Mouse (Mus musculus) E14TG2a.4 (cell line): ENCODE measurements around the gene Fev.

Experiments used
- H3K27me3 ChIP-seq: 2 replicates; pipeline ENCODE4 v1.6.1; 2014; ENCODE audit warnings: low read length, control low read depth; ENCODE audit not compliant: insufficient read depth
- H3K36me3 ChIP-seq: 2 replicates; pipeline ENCODE4 v1.6.1; 2014; ENCODE audit warnings: low read length, control low read depth; ENCODE audit not compliant: insufficient read depth
- H3K4me1 ChIP-seq: replicated peaks from 2 replicates; pipeline ENCODE4 v1.6.1; 2014; ENCODE audit warnings: low read depth, low read length, control low read depth
- H3K4me3 ChIP-seq: replicated peaks from 2 replicates; pipeline ENCODE4 v1.5.1; 2014; ENCODE audit warnings: mild to moderate bottlenecking, low read length
- H3K9me3 ChIP-seq: 2 replicates; pipeline ENCODE4 v1.6.1; 2014; ENCODE audit warnings: low read length, control low read depth
- CTCF ChIP-seq: conservative IDR thresholded peaks from 2 replicates; pipeline ENCODE4 v1.5.1; 2014; ENCODE audit warnings: low read length
- NANOG ChIP-seq: IDR thresholded peaks from 2 replicates; pipeline ENCODE4 v1.6.1; 2014; ENCODE audit warnings: borderline replicate concordance, low read length, mixed read lengths
- POU5F1 ChIP-seq: IDR thresholded peaks from 2 replicates; pipeline ENCODE4 v1.6.1; 2014; ENCODE audit warnings: low read length, borderline replicate concordance

The Fev gene

GRCm38 (mm10) chr1:74885369-74886042 is at the start of gene Fev:
TSS of gene Fev (minus strand) at chr1:74885419.
- H3K9me3 ChIP-seq, result no peaks in the 10 kb centered on the region
- peak within 1 kb of the TSS; percentile 66 for H3K4me3 ChIP-seq
- H3K36me3 ChIP-seq, result no peaks in the 10 kb centered on the region
- peaks cover 39% of the 10 kb centered on the region for H3K4me1 ChIP-seq
- TF ChIP-seq CTCF, result no peak
- no peak for TF ChIP-seq POU5F1
- TF ChIP-seq NANOG, result no peak
- H3K27me3 ChIP-seq, result peaks cover 95% of the 10 kb centered on the region

GRCm38 (mm10) chr1:74927621-74928296 is 42.5 kb upstream of the Fev start:
- H3K9me3 ChIP-seq, result no peaks in the 10 kb centered on the region
- H3K27me3 ChIP-seq, result peaks cover 68% of the 10 kb centered on the region
- no peaks in the 10 kb centered on the region for H3K36me3 ChIP-seq
- H3K4me3 ChIP-seq, result no peak overlapping the region
- H3K4me1 ChIP-seq, result peaks cover 22% of the 10 kb centered on the region
- TF ChIP-seq POU5F1, result no peak
- TF ChIP-seq CTCF, result no peak
- TF ChIP-seq NANOG, result no peak

- TF ChIP-seq NANOG (no peak), POU5F1 (no peak), CTCF (peak; percentile 91)
- H3K4me1 ChIP-seq, result peaks cover 22% of the 10 kb centered on the region
- H3K4me3 ChIP-seq, result no peak overlapping the region
- H3K27me3 ChIP-seq, result peaks cover 69% of the 10 kb centered on the region
- no peaks in the 10 kb centered on the region for H3K36me3 ChIP-seq
- H3K9me3 ChIP-seq, result no peaks in the 10 kb centered on the region
Observed at GRCm38 (mm10) chr1:74926721-74927120, 41.5 kb upstream of the Fev start.

- Histone ChIP-seq H3K4me1 (peaks cover 22% of the 10 kb centered on the region), H3K4me3 (no peak overlapping the region), H3K36me3 (no peaks in the 10 kb centered on the region), H3K9me3 (no peaks in the 10 kb centered on the region), H3K27me3 (peaks cover 72% of the 10 kb centered on the region)
- TF ChIP-seq CTCF (no peak), POU5F1 (no peak), NANOG (no peak)
Observed at GRCm38 (mm10) chr1:74924464-74924863, 39.2 kb upstream of the Fev start.

- Histone ChIP-seq H3K36me3 (no peaks in the 10 kb centered on the region), H3K27me3 (peaks cover 48% of the 10 kb centered on the region), H3K4me3 (no peak overlapping the region), H3K4me1 (peaks cover 5% of the 10 kb centered on the region), H3K9me3 (no peaks in the 10 kb centered on the region; the same call in 1 of the 2 replicates)
- TF ChIP-seq NANOG (no peak), CTCF (peak; percentile 56)
Observed at GRCm38 (mm10) chr1:74915706-74916105, 30.5 kb upstream of the Fev start.

GRCm38 (mm10) chr1:74902191-74902590 is 17.0 kb upstream of the Fev start:
- Histone ChIP-seq H3K4me3 (no peak overlapping the region), H3K4me1 (peaks cover 45% of the 10 kb centered on the region), H3K36me3 (no peaks in the 10 kb centered on the region), H3K27me3 (peaks cover 96% of the 10 kb centered on the region), H3K9me3 (no peaks in the 10 kb centered on the region)
- TF ChIP-seq CTCF, result no peak
- TF ChIP-seq POU5F1, result no peak
- no peak for TF ChIP-seq NANOG

- H3K4me1 ChIP-seq, result peaks cover 49% of the 10 kb centered on the region
- H3K9me3 ChIP-seq, result no peaks in the 10 kb centered on the region
- H3K36me3 ChIP-seq, result no peaks in the 10 kb centered on the region
- TF ChIP-seq NANOG, result no peak
- TF ChIP-seq POU5F1, result no peak
- peak; percentile 77 for TF ChIP-seq CTCF
- no peak overlapping the region for H3K4me3 ChIP-seq
- peaks cover 97% of the 10 kb centered on the region for H3K27me3 ChIP-seq
Observed at GRCm38 (mm10) chr1:74901686-74902085, 16.5 kb upstream of the Fev start.

- Histone ChIP-seq H3K4me1 (peaks cover 60% of the 10 kb centered on the region), H3K36me3 (no peaks in the 10 kb centered on the region), H3K27me3 (peaks cover 97% of the 10 kb centered on the region), H3K9me3 (no peaks in the 10 kb centered on the region), H3K4me3 (peak overlapping the region; percentile 74)
- no peak for TF ChIP-seq NANOG
- TF ChIP-seq CTCF, result no peak
Observed at GRCm38 (mm10) chr1:74900341-74901285, 15.4 kb upstream of the Fev start.
